Mouse (Mus musculus) neural tube, embryonic 14.5 days (tissue): ENCODE data around the gene Mpped1. TPM values are rescaled to one million over a fixed set of nuclear protein-coding genes. Genes with fewer than 3 reads are reported as not detected.

Source experiments
- ATAC-seq: fragments of 200-750 bp; cut with Nextera tagmentation; 2 replicates; pipeline ENCODE4 v1.8.0; 2017; ENCODE audit warnings: low read depth, mild to moderate bottlenecking, moderate TSS enrichment, moderate library complexity
- H3K27ac ChIP-seq: fragments of 300-500 bp; sonication (generic); 2 replicates; pipeline ENCODE4 v1.5.1; 2014; ENCODE audit warnings: low read depth, mild to moderate bottlenecking, control low read depth, low read length, moderate library complexity, mixed read lengths
- H3K27me3 ChIP-seq: fragments of 300-500 bp; sonication (generic); 2 replicates; pipeline ENCODE4 v1.6.1; 2014; ENCODE audit warnings: low read length; ENCODE audit not compliant: control insufficient read depth, insufficient read depth
- H3K36me3 ChIP-seq: fragments of 300-500 bp; sonication (generic); 2 replicates; pipeline ENCODE4 v1.6.1; 2014; ENCODE audit warnings: low read length, mixed read lengths; ENCODE audit not compliant: control insufficient read depth, insufficient read depth
- H3K4me1 ChIP-seq: fragments of 300-500 bp; sonication (generic); 2 replicates; pipeline ENCODE4 v1.6.1; 2014; ENCODE audit warnings: low read length; ENCODE audit not compliant: control insufficient read depth, insufficient read depth
- H3K4me2 ChIP-seq: fragments of 300-500 bp; sonication (generic); 2 replicates; pipeline ENCODE4 v1.6.1; 2014; ENCODE audit warnings: mild to moderate bottlenecking, low read depth, low read length, control low read depth
- H3K4me3 ChIP-seq: fragments of 300-500 bp; sonication (generic); 2 replicates; pipeline ENCODE4 v1.5.1; 2014; ENCODE audit warnings: low read depth, low read length, control low read depth, mixed read lengths
- H3K9ac ChIP-seq: fragments of 300-500 bp; sonication (generic); replicated peaks from 2 replicates; pipeline ENCODE4 v1.6.1; 2014; ENCODE audit warnings: low read depth, mild to moderate bottlenecking, control low read depth, low read length, mixed read lengths
- H3K9me3 ChIP-seq: fragments of 300-500 bp; sonication (generic); 2 replicates; pipeline ENCODE4 v1.6.1; 2016; ENCODE audit warnings: low read length; ENCODE audit not compliant: control insufficient read depth
- WGBS: fragments of 180-500 bp; shearing (Covaris S2); extraction: QIAGEN DNeasy Blood & Tissue Kit; methylation state at CpG from one replicate; pipeline ENCODE4 v1.1.7; 2014; 5-methylcytosine and 5-hydroxymethylcytosine counted together
- polyA plus RNA-seq: library from polyadenylated mRNA; unstranded; fragments of >200 nt; fragmentation: Nextera tagmentation; extraction: Ambion mirVana; gene quantifications from 2 replicates; pipeline ENCODE4 v1.2.1, GENCODE M21; 2014

Gene Mpped1
- polyA plus RNA-seq, 1 experiment from 2014 or later: 39.2 TPM

DNA sequence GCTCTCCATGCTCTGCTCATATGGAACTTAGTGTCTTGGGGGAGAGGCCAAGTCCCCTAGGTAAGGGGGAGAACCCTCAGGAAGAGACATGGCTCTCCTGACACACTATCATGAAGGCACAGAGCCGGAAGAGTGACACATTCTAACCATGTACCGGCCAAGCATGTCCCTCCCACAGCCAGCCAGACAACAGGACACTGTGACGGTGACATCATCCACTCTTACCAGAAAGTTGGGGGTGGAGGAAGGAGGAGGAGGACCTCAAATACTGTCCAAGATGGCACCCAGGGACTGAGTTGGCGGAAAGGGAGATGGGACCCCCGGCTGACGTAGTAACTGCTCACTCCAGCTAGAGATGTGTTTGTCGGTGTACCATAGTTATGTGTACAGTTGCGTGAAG, 104.6 kb downstream of the Mpped1 start:
- no peak for ATAC-seq
- 89% methylated on average over 8 of the region's 8 CpGs for WGBS

GRCm38 (mm10) chr15:83884291-83884690, 105.0 kb downstream of the Mpped1 start:
- ATAC-seq: no peak
- Histone ChIP-seq H3K4me2 (no peak overlapping the region), H3K36me3 (no peaks in the 10 kb centered on the region), H3K27me3 (no peaks in the 10 kb centered on the region), H3K27ac (no peak overlapping the region), H3K9me3 (no peaks in the 10 kb centered on the region), H3K9ac (no peak overlapping the region), H3K4me3 (no peak overlapping the region), H3K4me1 (no peaks in the 10 kb centered on the region)
- 79% methylated on average over 9 of the region's 9 CpGs for WGBS

More for the DNA sequence above, 104.6 kb downstream of the Mpped1 start:
- H3K9me3 ChIP-seq: no peaks in the 10 kb centered on the region
- H3K4me2 ChIP-seq: no peak overlapping the region
- H3K36me3 ChIP-seq: no peaks in the 10 kb centered on the region
- H3K27ac ChIP-seq: no peak overlapping the region
- no peak overlapping the region for H3K4me3 ChIP-seq
- no peak overlapping the region for H3K9ac ChIP-seq
- no peaks in the 10 kb centered on the region for H3K4me1 ChIP-seq
- H3K27me3 ChIP-seq: no peaks in the 10 kb centered on the region

DNA sequence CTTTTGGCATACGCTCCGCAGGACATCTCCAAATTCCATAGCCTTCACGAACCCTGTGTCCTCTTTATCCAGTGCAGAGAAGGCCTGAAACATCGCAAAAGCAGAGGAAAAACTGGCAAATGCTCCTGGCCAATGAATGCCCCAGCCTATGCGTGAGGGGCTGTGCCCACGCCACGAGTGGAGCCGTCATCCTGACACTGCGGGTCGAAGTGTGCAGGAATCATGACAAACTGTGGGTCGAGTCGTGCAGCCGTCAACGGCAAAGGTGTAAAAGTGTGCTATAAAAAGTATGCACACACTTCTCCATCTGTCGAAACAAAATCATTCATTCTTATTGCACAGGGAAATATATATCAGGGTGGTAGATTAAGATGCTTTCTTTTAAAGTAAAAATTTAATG, 113.6 kb downstream of the Mpped1 start:
- no peak overlapping the region for H3K4me2 ChIP-seq
- H3K4me1 ChIP-seq: no peaks in the 10 kb centered on the region
- H3K4me3 ChIP-seq: no peak overlapping the region
- no peaks in the 10 kb centered on the region for H3K9me3 ChIP-seq
- 86% methylated on average over 15 of the region's 15 CpGs for WGBS
- no peaks in the 10 kb centered on the region for H3K27me3 ChIP-seq
- no peak overlapping the region for H3K27ac ChIP-seq
- no peak for ATAC-seq
- H3K9ac ChIP-seq: no peak overlapping the region
- H3K36me3 ChIP-seq: no peaks in the 10 kb centered on the region

DNA sequence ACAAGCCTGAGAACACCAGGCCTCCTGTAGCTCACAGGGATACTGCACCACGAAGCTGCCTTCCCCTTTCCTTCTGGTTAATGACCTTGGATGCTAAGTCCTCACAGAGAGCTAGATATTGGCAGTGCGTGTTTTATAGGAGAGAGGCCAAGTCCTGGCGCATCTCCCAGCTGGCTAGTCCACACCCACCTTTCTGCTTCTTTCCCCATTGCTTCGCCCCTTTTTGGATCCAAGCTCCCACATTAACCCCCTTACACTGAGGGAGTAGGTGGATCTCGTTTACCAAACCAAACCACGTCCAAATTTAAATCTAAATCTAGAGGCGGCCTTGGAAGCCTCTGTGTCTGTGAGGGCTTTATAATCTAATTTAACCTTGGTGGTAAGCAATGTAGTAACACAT, 115.0 kb downstream of the Mpped1 start:
- Histone ChIP-seq H3K36me3 (no peaks in the 10 kb centered on the region), H3K4me3 (no peak overlapping the region), H3K4me1 (no peaks in the 10 kb centered on the region), H3K4me2 (no peak overlapping the region), H3K9me3 (no peaks in the 10 kb centered on the region), H3K9ac (no peak overlapping the region), H3K27ac (no peak overlapping the region), H3K27me3 (no peaks in the 10 kb centered on the region)
- no peak for ATAC-seq
- 78% methylated on average over 7 of the region's 7 CpGs for WGBS

DNA sequence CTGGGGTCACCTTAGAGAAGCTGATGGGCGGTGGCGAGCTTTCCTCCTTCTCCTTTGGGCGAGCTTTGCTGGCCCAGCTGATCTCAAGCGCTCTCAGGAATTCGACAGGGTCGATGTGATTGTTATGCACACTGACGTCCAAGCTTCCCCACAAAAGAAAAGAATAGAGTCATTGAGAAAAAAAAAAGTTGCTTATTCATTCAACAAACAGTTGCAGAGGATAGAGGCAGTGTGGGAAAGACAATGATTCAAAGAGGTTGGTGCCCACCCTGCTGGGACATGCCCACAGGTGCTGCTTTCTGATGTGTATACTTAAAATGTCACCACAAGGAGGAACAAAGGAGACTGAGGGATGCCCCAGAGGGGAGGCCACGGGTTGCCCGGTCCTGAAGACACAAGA, 116.7 kb downstream of the Mpped1 start:
- WGBS: 31% methylated on average over 9 of the region's 9 CpGs
- Histone ChIP-seq H3K9me3 (no peaks in the 10 kb centered on the region), H3K4me3 (no peak overlapping the region), H3K9ac (no peak overlapping the region), H3K4me2 (no peak overlapping the region), H3K36me3 (no peaks in the 10 kb centered on the region), H3K4me1 (no peaks in the 10 kb centered on the region), H3K27me3 (no peaks in the 10 kb centered on the region), H3K27ac (no peak overlapping the region)
- ATAC-seq: no peak

GRCm38 (mm10) chr15:83897286-83897685, 118.0 kb downstream of the Mpped1 start:
- no peaks in the 10 kb centered on the region for H3K36me3 ChIP-seq
- no peaks in the 10 kb centered on the region for H3K4me1 ChIP-seq
- ATAC-seq: no peak
- WGBS: 50% methylated on average over 9 of the region's 9 CpGs
- H3K27me3 ChIP-seq: no peaks in the 10 kb centered on the region
- H3K9me3 ChIP-seq: no peaks in the 10 kb centered on the region
- H3K27ac ChIP-seq: no peak overlapping the region
- H3K4me3 ChIP-seq: no peak overlapping the region
- no peak overlapping the region for H3K4me2 ChIP-seq
- H3K9ac ChIP-seq: no peak overlapping the region

- no peak for ATAC-seq
- 65% methylated on average over 13 of the region's 13 CpGs for WGBS
- H3K27ac ChIP-seq: no peak overlapping the region
Observed at GRCm38 (mm10) chr15:83906472-83906871, 127.2 kb downstream of the Mpped1 start.

More at GRCm38 (mm10) chr15:83906472-83906871, 127.2 kb downstream of the Mpped1 start:
- Histone ChIP-seq H3K9ac (no peak overlapping the region), H3K4me3 (no peak overlapping the region), H3K4me1 (no peaks in the 10 kb centered on the region), H3K9me3 (no peaks in the 10 kb centered on the region), H3K4me2 (no peak overlapping the region), H3K36me3 (no peaks in the 10 kb centered on the region), H3K27me3 (no peaks in the 10 kb centered on the region)

Other genes starting within 250 kb of the Mpped1 start
- gene Tspo, start 215.9 kb upstream of the Mpped1 start, polyA plus RNA-seq: 4.7 and 7.7 TPM in 2 replicates
- 31.8 and 36.6 TPM in 2 replicates for gene Mcat, start 215.7 kb upstream of the Mpped1 start, polyA plus RNA-seq
- 39.8 and 42.6 TPM in 2 replicates for gene Ttll12, start 184.3 kb upstream of the Mpped1 start, polyA plus RNA-seq
- 9.4 and 14.1 TPM in 2 replicates for gene Scube1, start 54.4 kb upstream of the Mpped1 start, polyA plus RNA-seq